Mouse (Mus musculus): ENCODE measurements around the gene Asah2.
"Not testable (repeated sequence)": the region's sequence is repeated elsewhere in the genome, so short reads cannot be mapped to it uniquely, and the experiment has no call there.

The Asah2 gene

DNA sequence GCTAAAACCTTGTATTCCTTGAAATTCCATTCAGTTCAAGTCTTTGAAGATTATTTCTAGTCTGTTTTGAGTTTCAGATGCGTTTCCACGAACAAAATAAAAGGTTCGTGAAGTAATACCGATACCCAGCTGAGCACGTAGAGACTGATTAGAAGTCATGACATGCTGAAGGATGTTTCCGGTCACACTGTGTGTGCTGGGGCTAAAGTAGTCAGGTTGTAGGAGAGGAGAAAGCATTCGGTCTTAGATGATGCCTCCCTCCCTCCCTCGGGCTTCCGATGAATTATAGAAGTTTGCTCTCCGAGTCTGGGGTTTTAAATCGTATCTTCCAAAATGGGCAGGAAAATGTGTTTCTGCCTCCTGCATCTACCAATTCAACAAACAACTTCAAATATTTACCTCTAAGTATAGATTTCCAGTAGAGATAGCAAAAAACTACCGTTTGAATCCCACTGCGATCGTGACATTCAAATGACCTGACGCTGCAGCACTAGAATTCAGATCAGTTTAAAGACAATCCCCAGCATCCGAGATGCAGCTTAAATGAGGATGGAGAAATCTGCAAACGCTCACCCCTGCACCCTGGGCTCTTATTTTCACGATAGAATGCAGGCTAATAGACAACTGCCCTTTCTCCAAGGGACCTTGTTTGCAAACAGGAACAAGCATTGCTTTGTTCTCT, 5.6 kb downstream of the Asah2 start:
- no peak for DNase-seq (ENCODE audit: low spot score)

DNA sequence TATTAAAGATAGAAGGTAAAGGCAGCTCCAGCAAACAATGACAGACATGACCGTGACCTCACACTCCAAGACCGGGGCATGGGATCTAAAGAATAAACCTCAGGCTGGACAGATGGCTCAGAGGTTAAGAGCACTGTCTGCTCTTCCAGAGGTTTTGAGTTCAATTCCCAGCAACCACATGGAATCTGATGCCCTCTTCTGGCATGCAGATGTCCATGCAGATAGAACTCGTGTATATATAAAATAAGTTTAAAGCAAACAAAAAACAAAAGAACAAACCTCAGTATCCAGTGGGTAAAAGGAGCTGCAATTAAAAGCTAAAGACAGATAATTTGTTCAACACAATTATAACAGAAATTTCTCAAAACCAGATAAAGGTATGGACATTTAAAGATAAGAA, 9.4 kb downstream of the Asah2 start:
- no peak for DNase-seq (ENCODE audit: low spot score)

DNA sequence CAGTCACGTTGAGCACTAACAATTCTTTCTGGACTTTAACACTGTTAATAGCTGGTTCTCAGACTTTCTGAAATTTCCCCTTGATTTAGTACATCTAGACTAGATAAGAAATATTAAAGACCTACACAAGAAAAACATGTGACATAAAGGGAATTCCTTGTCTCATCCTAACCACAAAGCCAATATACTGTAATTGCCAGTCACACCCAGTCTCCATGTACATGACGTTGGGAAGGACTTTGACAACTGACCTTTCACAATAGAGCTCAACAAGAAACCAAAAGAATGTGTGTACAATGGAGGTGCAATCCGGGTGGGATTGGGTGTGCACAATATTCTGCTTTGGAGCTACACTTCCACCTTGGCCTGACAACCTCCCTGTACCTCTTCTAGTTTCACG, 15.7 kb downstream of the Asah2 start:
- DNase-seq (ENCODE audit: low spot score), result no peak

GRCm38 (mm10) chr19:32090804-32091203, 17.2 kb downstream of the Asah2 start:
- DNase-seq (ENCODE audit: low spot score), result no peak

DNA sequence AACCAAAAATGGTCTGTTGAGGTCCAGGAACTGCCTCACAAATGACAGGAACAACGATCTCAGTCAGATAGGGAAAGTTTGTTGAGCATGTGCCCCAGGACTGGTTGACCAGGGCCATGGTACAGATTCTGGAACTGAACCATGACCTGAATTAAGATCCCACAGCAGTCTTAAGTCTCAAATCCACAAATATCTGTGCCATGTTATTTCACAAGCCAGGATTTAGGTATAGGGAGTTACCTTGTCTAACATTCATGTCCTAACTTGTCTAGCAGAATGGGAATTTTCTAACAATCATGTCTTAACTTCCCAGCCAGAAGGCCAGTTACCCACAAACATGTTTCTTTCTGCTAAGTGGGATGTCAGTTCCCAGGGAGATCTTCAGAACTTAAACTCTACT, 19.4 kb downstream of the Asah2 start:
- no peak for DNase-seq (ENCODE audit: low spot score)

- no peak for DNase-seq (ENCODE audit: low spot score)
These were observed 20.1 kb downstream of the Asah2 start for GRCm38 (mm10) chr19:32087736-32088470.

DNA sequence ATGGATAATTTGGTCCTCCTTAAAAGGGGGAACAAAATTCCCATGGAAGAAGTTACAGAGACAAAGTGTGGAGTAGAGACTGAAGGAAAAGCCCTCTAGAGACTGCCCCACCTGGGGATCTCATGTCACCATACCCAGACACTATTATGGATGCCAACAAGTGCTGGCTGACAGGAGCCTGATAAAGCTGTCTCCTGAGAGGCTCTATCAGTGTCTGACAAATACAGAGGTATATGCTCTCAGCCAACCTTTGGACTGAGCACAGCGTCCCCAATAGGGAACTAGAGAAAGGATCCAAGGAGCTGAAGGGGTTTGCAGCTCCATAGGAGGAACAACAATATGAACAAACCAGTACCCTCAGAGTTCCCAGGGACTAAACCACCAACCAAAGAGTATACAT, 23.2 kb downstream of the Asah2 start:
- DNase-seq (ENCODE audit: low spot score), result not testable (repeated sequence)

- DNase-seq (ENCODE audit: low spot score), result no peak
These were observed 37.7 kb downstream of the Asah2 start for GRCm38 (mm10) chr19:32070340-32070739.

DNA sequence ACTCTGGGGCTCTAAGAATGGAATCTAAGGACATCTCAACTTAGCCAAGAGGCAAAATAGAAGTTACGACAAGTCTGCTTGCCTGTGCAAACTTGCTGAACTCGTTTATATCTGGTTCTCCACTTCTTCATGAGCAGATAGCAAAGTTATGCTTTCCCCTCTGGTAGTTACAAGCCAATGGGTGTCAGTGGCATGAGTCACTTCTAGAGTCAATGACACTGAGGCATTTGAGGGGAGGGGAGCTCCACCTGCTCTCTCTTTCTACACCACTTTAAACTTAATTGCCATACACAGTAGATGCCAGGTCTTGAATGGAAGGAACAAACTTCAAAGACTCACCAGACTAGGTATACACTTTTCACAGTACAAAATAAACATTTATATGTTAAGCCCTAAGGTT, 38.4 kb downstream of the Asah2 start:
- no peak for DNase-seq (ENCODE audit: low spot score)

- no peak for DNase-seq (ENCODE audit: low spot score)
These were observed 40.3 kb downstream of the Asah2 start for GRCm38 (mm10) chr19:32067669-32068068.

DNA sequence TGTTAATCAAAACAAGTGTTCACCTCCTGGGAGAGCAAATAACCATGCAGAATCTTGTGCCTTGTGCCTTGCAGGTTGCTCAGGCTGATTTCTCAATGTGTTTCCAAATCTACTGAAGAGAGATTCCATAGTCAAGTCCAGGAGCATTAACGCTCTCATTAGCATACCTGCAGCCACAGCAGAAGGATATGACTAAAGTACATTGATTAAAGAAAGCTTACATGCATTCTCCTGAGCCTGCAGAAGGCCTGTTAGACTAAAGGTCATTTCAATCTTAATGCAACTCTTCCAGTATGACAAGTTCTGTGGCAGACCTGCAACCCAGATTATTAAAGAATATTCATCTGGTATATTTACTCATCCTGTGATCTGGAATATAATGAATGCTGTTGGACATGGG, 46.7 kb downstream of the Asah2 start:
- no peak for DNase-seq (ENCODE audit: low spot score)

GRCm38 (mm10) chr19:32056252-32056651, 51.8 kb downstream of the Asah2 start:
- no peak for DNase-seq (ENCODE audit: low spot score)

DNA sequence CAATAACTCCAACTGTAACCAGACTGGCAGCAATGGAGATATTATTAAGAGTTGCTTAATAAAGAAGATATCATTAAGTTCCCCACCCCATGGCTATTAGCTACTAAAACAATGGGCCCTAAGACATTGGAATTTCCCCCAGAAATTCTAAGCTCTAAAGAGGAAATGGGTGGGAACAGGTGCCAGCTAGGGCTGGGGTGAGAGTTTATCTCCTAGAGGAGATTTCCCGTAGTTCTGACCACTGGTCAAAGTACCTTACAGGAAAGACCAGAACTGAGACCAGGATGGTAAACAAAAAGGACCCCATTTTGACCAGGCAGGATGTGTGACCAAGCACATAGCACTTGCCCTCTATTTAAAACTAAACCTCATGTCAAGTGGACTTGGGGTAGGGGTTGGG, 52.3 kb downstream of the Asah2 start:
- no peak for DNase-seq (ENCODE audit: low spot score)

DNA sequence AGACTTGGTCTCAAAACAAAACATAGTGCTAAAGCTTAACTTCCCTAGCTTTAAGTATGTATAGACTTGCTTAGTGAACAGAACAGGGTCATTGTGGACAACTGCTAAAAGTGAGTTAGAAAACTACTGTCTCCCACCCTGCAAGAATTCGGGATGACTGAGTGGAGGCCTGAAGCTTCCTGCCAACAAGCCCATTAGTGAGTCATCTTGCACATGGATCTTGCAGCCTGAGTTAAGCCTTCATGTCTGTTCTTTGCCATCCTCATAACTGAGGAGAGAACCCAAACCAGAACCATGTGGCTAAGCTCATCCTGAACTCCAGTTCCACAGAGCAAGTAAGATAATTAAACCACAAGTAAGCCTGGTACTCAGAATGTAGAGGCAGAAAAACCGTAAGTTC, 56.8 kb downstream of the Asah2 start:
- no peak for DNase-seq (ENCODE audit: low spot score)

GRCm38 (mm10) chr19:32032881-32033280, 75.1 kb downstream of the Asah2 start:
- no peak for DNase-seq (ENCODE audit: low spot score)

DNA sequence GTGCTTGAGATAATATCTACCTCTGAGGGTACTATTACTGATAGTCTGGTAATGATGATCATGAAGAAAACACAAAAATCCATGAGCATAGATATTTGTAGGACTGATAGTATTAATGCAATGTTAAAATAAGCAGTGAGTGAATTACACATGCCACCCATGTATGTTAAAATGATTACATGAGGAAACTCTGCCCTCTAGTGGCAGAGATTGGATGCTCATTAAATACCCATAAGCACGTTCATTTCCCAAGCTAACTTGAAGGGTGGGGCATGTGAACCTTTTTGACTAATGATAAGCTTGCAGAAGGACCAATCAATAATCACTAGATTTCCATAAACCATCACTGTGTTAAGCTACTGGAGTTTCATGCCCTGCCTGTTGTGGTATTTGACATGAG, 77.6 kb downstream of the Asah2 start:
- no peak for DNase-seq (ENCODE audit: low spot score)

DNA sequence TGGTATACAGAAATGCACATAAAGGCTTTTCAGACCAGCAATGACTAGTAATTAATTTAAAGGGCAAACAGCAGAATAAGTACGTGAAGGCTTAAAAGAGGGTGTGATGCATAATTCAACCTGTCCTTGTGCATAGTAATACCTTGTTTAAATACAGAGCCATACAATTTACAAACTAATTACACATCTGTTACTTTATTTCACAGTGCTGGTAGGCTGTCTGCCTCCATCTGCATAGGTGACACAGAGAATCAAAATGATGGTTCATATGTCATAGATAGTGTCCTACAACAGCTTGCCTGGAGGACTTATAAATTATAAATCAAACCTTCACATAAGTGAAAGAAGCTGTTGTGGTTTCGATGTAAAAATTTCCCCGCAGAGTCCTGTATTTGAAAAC, 82.6 kb downstream of the Asah2 start:
- DNase-seq (ENCODE audit: low spot score), result no peak

DNA sequence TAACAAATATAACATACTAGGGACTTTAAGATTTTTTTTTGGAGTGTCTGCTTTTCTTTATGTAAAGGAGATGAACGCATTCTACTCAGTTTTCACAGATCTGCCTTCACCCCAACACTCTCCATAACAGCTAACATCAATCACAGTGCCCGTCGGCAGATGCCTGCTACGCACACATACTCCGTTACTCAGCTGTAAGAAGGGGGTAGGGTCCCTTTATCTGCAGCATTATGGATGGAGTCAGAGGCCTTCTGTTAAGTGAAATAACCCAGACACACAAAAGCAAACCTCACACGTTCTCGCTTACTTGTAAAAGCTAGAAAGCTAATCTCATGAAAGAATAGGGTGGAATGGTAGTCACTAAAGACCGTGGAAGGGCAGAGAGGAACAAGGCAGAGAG, 88.3 kb downstream of the Asah2 start:
- no peak for DNase-seq (ENCODE audit: low spot score)

GRCm38 (mm10) chr19:32018585-32018984, 89.4 kb downstream of the Asah2 start:
- no peak for DNase-seq (ENCODE audit: low spot score)

- DNase-seq (ENCODE audit: low spot score), result no peak
These were observed 90.0 kb downstream of the Asah2 start for GRCm38 (mm10) chr19:32018053-32018452.

DNA sequence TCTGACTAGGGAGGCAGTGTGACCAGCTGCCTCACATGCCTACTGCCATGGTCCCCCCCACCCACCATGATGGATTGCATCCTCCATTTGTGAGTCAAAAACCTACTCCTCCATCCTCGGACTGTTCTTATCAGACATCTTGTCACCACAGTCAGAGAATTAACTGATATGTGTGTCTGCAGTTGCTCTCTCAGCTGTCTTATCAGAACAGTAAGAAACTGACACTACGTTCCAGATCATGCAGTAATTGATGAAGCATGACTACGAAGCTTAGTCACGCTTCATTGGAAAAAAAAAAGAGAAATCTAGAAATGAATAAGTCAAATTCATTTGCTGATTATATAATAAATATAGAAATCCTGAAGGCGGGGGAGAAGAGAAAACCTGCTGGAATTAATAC, 105.4 kb downstream of the Asah2 start:
- DNase-seq (ENCODE audit: low spot score), result no peak

GRCm38 (mm10) chr19:31996916-31997315, 111.1 kb downstream of the Asah2 start:
- DNase-seq (ENCODE audit: low spot score), result no peak

DNA sequence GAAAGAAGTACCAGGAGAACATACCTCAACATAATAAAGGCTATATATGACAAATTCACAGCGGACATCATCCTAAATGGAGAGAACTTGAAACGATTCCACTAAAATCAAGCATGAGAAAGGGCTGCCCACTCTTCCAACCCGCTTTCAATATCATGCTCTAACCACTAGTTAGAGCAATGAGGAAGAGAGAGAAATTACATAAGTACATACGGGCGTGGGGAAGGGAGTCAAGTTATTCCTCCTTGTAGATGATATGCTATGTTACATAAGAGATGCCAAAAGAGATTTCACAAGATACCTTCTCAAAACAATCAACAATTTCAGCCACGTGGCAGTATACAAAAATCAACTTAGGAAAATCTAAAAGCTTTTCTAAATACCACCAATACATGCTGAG, 117.0 kb downstream of the Asah2 start:
- no peak for DNase-seq (ENCODE audit: low spot score)

DNA sequence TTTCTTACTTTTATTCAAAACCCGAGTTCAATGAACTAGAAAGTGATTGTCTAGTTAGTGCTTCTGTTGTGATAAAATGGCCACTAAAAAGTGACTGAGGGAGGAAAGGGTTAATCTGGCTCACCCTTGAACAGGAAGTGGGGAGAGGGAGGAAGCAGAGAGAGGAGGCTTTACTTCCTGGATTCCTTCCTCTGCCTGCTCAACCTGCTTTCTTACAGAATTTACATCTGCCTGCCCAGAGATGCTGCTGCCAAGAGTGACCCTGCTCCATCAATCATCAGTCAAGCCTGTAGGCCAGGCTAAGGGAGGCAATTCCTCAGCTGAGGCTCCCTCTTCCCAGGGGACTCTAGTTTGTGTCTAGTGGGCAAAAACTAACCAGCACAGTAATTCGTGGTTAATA, 132.1 kb downstream of the Asah2 start:
- no peak for DNase-seq (ENCODE audit: low spot score)

Data from ovary, postnatal 10 days (tissue).